Mouse (Mus musculus): Measurements from ENCODE around the gene Fcer1g. TPM values are rescaled to one million over a fixed set of nuclear protein-coding genes. Genes with fewer than 3 reads are reported as not detected.

Gene Fcer1g
- polyA plus RNA-seq, 1 experiment, result 117 TPM

- TF ChIP-seq CTCF (IDR thresholded peaks at IDR 0.05; ENCODE audit: insufficient read depth, low read length), result no peak
- no peak for TF ChIP-seq POLR2A (IDR thresholded peaks at IDR 0.05; ENCODE audit: borderline replicate concordance, extremely low read depth, low read depth, low read length)
- peaks cover 9% of the 10 kb centered on the region for H3K4me1 ChIP-seq (ENCODE audit: control insufficient read depth, insufficient read depth, low read length)
- no peak for DNase-seq
- H3K4me3 ChIP-seq (replicated peaks; ENCODE audit: extremely low read depth, low read depth, low read length), result peak overlapping the region; percentile 19
- 52% methylated on average over 6 of the region's 6 CpGs for WGBS
Measured at GRCm38 (mm10) chr1:171223168-171223567, 11.0 kb downstream of the Fcer1g start.

- DNase-seq, result peak; percentile 85
- H3K4me3 ChIP-seq (replicated peaks; ENCODE audit: extremely low read depth, low read depth, low read length), result peak within 1 kb of the TSS; percentile 79
- TF ChIP-seq POLR2A (IDR thresholded peaks at IDR 0.05; ENCODE audit: borderline replicate concordance, extremely low read depth, low read depth, low read length) (peak; percentile 55; the same call in 1 of the 2 replicates), CTCF (IDR thresholded peaks at IDR 0.05; ENCODE audit: insufficient read depth, low read length) (no peak)
- peaks cover 9% of the 10 kb centered on the region for H3K4me1 ChIP-seq (ENCODE audit: control insufficient read depth, insufficient read depth, low read length)
- 1% methylated on average over 28 of the region's 28 CpGs for WGBS
Measured at GRCm38 (mm10) chr1:171222238-171223155, 11.7 kb downstream of the Fcer1g start, which contains the start of gene Tomm40l. Gene Tomm40l, minus strand, starts transcription at chr1:171222514.

GRCm38 (mm10) chr1:171221281-171222193 lies 12.6 kb downstream of the Fcer1g start:
- WGBS, result 5% methylated on average over 22 of the region's 22 CpGs
- Histone ChIP-seq H3K4me3 (replicated peaks; ENCODE audit: extremely low read depth, low read depth, low read length) (peak overlapping the region; percentile 79), H3K4me1 (ENCODE audit: control insufficient read depth, insufficient read depth, low read length) (peaks cover 9% of the 10 kb centered on the region)
- TF ChIP-seq POLR2A (IDR thresholded peaks at IDR 0.05; ENCODE audit: borderline replicate concordance, extremely low read depth, low read depth, low read length) (no peak), CTCF (IDR thresholded peaks at IDR 0.05; ENCODE audit: insufficient read depth, low read length) (no peak)
- no peak for DNase-seq

- TF ChIP-seq POLR2A (IDR thresholded peaks at IDR 0.05; ENCODE audit: borderline replicate concordance, extremely low read depth, low read depth, low read length), result no peak
- peak; percentile 94 for TF ChIP-seq CTCF (IDR thresholded peaks at IDR 0.05; ENCODE audit: insufficient read depth, low read length)
- peak; percentile 87 for DNase-seq
- WGBS, result 6% methylated on average over 10 of the region's 10 CpGs
- Histone ChIP-seq H3K4me1 (ENCODE audit: control insufficient read depth, insufficient read depth, low read length) (peaks cover 9% of the 10 kb centered on the region), H3K4me3 (replicated peaks; ENCODE audit: extremely low read depth, low read depth, low read length) (no peak overlapping the region)
Measured at GRCm38 (mm10) chr1:171220871-171221270, 13.3 kb downstream of the Fcer1g start.

GRCm38 (mm10) chr1:171216241-171216955 lies 17.8 kb downstream of the Fcer1g start:
- Histone ChIP-seq H3K4me3 (replicated peaks; ENCODE audit: extremely low read depth, low read depth, low read length) (no peak overlapping the region), H3K4me1 (ENCODE audit: control insufficient read depth, insufficient read depth, low read length) (peaks cover 5% of the 10 kb centered on the region)
- no peak for DNase-seq
- WGBS, result 84% methylated on average over 18 of the region's 18 CpGs
- TF ChIP-seq CTCF (IDR thresholded peaks at IDR 0.05; ENCODE audit: insufficient read depth, low read length) (no peak), POLR2A (IDR thresholded peaks at IDR 0.05; ENCODE audit: borderline replicate concordance, extremely low read depth, low read depth, low read length) (no peak)

DNA sequence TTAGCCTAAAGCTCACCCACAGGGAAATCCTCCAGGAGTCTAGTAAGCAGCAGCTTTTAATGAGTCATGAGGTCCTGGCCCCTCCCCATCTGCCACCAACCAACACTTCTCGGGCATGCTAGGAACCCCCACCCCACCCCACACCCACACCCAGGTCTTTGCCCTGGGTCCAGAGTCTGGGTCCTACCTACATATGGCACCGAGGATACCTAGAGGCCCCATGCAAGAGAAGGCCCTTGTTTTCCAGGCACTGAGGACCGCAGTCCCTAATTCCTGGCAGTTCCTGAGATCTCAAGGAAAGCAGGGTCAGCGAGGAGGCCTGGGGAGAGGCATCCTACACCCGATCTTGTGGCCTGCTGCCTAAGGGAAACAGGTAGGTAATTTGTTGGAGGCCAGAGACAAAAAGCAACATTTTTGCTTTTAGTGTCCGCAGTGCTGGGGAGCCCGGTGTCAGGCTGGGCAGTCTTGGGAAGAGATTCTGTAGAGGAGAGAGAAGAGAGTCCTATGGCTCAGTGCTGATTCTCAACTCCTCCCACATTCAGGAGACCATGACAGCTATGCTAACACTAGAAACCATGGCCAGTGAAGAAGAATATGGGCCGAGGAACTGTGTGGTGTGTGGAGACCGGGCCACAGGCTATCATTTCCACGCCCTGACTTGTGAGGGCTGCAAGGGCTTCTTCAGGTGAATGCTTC lies 20.2 kb downstream of the Fcer1g start, which contains the start of gene Nr1i3:
Gene Nr1i3, plus strand, starts transcription at position 170 of the 696 bp plus-strand sequence.
- Histone ChIP-seq H3K4me1 (ENCODE audit: control insufficient read depth, insufficient read depth, low read length) (no peaks in the 10 kb centered on the region), H3K4me3 (replicated peaks; ENCODE audit: extremely low read depth, low read depth, low read length) (no peak within 1 kb of the TSS)
- no peak for TF ChIP-seq CTCF (IDR thresholded peaks at IDR 0.05; ENCODE audit: insufficient read depth, low read length)
- TF ChIP-seq POLR2A (IDR thresholded peaks at IDR 0.05; ENCODE audit: borderline replicate concordance, extremely low read depth, low read depth, low read length), result no peak
- WGBS, result 72% methylated on average over 10 of the region's 10 CpGs
- no peak for DNase-seq

DNA sequence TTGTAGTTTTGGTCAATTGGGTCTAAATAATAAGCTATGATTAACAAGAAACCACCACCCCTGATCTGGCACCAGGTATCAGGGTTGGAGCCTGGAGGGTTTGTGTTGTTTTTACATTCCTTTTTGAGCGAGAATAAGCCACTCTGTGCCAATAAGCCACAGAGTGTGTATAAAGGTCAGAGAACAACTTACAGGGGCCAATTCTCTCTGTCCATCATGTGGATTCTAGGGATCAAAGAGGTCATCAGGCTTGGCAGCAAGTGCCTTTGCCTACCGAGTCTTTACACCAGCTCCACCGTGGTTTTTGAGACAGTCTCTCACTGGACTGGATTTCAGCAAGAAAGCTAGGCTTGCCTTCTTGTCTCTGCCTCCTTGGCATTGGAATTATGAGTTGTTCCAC lies 21.3 kb downstream of the Fcer1g start:
- no peak overlapping the region for H3K4me3 ChIP-seq (replicated peaks; ENCODE audit: extremely low read depth, low read depth, low read length)
- DNase-seq, result no peak
- WGBS, result 59% methylated on average over 3 of the region's 3 CpGs
- H3K4me1 ChIP-seq (ENCODE audit: control insufficient read depth, insufficient read depth, low read length), result no peaks in the 10 kb centered on the region
- no peak for TF ChIP-seq CTCF (IDR thresholded peaks at IDR 0.05; ENCODE audit: insufficient read depth, low read length)
- TF ChIP-seq POLR2A (IDR thresholded peaks at IDR 0.05; ENCODE audit: borderline replicate concordance, extremely low read depth, low read depth, low read length), result no peak

DNA sequence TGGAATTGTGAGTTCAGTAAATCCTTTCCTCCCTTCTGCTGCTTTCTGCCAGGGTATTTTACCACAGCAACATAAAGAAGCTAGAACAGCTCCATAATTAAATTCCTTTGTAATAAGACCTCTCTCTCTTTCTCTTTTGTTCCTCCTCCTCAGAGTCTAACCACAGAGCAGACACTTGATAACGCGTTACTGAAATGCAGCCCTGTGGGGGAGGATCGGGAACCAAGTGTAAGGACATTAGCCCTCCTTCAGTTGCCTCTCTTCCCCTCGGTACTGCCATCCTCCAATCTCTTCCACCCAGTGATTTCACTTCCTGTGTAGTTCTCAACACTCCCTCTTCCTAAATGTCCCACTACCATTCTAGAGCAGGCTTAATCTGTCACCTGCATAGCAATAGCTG lies 24.8 kb downstream of the Fcer1g start:
- DNase-seq, result no peak
- H3K4me3 ChIP-seq (replicated peaks; ENCODE audit: extremely low read depth, low read depth, low read length), result no peak overlapping the region
- WGBS, result 43% methylated on average over 4 of the region's 4 CpGs
- TF ChIP-seq CTCF (IDR thresholded peaks at IDR 0.05; ENCODE audit: insufficient read depth, low read length) (no peak), POLR2A (IDR thresholded peaks at IDR 0.05; ENCODE audit: borderline replicate concordance, extremely low read depth, low read depth, low read length) (no peak)
- H3K4me1 ChIP-seq (ENCODE audit: control insufficient read depth, insufficient read depth, low read length), result no peaks in the 10 kb centered on the region
